Mouse (Mus musculus) brain, embryonic 14.5 days (tissue): ENCODE measurements around the gene Thop1. TPM values are rescaled to one million over a fixed set of nuclear protein-coding genes. Genes with fewer than 3 reads are reported as not detected.
A peak's percentile ranks its signal among the peaks of the same experiment; 100 is the strongest.

Experiments used
- DNase-seq: peaks from one replicate; pipeline ENCODE4 v3.0.0-alpha.2; 2011; ENCODE audit warnings: low read depth
- CTCF ChIP-seq: fragments of 200-500 bp; IDR thresholded peaks from 2 replicates; pipeline ENCODE4 v1.5.1; 2012; ENCODE audit warnings: inconsistent platforms, mild to moderate bottlenecking, moderate library complexity, borderline replicate concordance; ENCODE audit not compliant: insufficient read depth, insufficient read length; ENCODE audit errors: extremely low read depth
- POLR2A ChIP-seq: fragments of 200-500 bp; IDR thresholded peaks from 2 replicates; pipeline ENCODE4 v1.6.1; 2012; ENCODE audit warnings: mild to moderate bottlenecking, inconsistent platforms, borderline replicate concordance; ENCODE audit not compliant: poor library complexity, insufficient read depth, insufficient read length, severe bottlenecking; ENCODE audit errors: extremely low read depth
- polyA plus RNA-seq: library from polyadenylated mRNA; depleted of rRNA; stranded (reverse); fragments of >200 nt; gene quantifications from 2 replicates; pipeline ENCODE4 v1.2.3, GENCODE M21; 2012; rRNA removed

Gene Thop1
- polyA plus RNA-seq, 1 experiment: 69.5 TPM

DNA sequence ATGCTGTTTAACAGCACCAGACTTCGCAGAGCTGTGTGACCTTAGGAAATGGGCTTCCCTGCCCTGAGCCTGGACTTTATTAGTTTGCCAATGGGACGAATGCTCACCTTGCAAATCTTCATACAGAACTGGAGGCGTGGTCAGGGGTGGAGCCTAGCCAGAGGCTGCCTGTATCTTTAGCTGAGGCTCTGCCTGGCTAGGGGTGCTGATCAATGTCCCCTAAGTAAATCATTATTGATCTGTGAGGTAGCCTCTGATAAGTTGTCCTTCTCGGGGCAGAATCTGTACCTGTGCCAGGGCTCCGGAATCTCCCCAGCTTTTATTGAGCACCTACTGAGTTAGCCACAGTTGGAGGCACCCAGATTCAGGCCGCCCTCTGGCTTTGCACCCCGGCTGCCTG lies 20.8 kb downstream of the Thop1 start:
- DNase-seq: no peak
- TF ChIP-seq CTCF (no peak), POLR2A (no peak)

DNA sequence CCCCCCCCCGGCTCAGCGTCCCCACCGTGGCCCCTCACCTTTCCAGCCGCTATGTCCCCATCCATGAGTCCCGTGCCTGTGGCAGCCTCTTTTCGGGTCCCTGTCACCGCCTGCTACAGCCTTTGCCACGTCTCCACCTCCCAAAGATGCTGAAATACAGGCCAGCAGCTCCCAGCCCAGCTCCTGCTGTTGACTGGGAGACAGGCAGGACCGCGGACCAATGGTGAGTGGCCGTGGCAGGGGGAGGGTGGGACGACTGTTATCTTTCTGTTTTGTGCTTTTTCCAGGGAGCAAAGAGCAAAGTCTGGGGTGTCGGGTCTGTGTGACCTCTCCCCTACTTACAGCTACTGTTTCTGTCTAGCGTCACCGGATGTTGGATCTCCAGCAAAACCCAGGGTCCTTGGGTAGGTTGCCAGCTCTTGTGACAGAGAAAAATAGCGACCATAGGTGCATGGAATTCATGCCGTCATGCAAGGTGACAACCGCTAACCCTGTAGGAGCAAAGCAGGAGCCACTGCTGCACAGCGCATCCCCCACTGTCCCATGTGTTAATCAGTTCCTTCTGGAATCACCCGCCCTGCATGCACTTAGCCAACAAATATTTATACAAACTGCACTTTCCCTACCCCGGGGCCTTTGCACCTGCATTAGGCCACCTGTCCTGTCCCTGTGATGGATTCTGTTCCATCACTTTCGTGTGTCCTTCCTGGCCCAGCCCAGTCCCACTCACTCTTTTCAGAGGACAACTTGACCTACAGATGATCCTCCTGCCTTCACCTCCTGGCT lies 22.8 kb downstream of the Thop1 start:
- no peak for DNase-seq

DNA sequence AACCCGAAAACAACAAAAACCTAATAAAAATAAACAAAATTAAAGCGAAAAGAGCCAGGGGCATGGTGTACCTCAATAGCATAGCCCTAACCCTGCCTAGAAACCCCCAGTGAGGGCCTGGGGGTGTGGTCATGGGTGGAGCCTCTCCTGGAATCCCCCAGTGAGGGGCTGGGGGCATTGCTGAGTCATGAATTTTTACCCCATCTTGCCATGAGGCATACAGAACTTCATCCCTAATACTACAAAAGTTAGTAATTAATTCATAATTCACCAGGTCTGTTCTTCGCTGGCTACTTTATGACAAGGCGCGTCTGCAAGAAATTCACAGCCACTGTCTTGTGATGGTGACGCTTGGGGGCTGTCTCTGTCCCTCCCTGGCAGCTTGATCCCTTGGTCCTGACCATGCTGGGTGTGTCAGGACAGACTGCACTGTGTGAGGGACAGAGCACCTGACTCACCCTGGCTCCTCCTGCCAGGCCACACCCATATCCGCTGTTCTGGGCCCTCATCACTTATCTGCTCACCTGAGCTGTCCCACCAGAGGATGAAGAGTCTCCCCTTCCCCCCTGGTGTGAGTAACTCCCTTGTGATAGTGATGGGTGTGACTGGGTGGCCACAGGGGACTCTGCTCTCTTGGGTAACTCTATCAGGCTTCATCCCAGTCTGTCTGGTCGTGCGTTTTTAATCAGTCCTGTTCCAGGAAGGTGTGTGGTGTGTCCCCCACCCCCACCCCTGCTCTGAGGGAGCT lies 25.3 kb downstream of the Thop1 start:
- DNase-seq: no peak
- TF ChIP-seq CTCF (no peak), POLR2A (no peak)

More for the DNA sequence above, 22.8 kb downstream of the Thop1 start:
- no peak for TF ChIP-seq POLR2A
- TF ChIP-seq CTCF: no peak

DNA sequence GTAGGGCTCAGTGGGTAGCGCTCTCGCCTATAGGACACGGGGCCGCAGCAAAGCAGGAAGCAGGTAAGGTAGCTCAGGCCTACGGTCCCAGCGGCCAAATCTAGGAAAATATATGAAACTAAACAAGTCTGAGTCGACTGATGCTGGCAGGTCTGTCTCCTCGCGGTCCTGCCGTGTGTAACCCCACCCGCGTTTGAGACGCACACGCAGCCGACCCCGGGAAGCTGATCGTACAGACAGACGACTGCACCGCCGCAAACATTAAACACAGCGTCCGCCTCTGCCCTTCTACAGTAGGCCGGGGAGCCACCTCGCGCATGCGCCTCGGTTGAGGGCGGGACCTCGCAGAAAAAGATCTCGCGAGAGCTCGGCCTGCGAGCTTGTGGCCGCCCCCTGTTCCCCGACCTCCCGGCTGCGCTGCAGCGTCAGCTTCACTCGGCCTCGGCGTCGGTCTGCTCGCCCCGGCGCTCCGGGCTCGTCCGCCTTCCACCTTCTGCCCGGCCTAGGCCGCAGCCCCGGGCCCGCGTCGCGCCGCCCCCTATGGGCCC lies 35.8 kb downstream of the Thop1 start, which contains the start of gene Map2k2:
Gene Map2k2 (plus strand): TSS at position 351 of the 548 bp plus-strand sequence.
- TF ChIP-seq POLR2A (peak; percentile 99), CTCF (no peak)

DNA sequence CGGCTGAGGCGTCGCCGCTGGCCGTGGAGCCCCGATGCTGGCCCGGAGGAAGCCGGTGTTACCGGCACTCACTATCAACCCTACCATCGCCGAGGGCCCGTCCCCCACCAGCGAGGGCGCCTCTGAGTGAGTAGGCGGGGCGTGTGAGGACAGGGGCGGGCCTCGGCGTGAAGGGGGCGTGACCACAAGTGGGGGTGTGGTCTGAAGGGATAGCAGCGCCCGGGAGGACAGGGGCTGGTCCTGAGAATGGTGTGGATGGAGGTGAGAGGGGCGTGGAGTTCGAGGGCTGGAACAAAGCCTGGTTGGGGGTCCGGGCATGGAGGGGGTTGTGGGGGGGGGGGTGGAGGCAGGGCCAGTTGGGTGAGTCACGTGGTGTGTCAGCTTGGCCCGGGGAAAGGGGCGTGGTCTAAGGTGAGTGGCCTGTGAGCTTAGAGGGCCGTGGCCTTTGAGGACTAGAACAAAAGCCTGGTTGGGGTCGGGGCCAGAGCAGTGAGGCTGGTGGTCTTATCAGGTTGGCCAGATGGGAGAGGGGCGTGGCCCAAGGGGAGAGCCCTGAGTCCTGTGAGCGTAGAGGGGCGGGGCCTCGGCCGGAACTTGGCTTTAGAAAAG lies 36.4 kb downstream of the Thop1 start:
- TF ChIP-seq CTCF: no peak
- no peak for TF ChIP-seq POLR2A

More for the DNA sequence above, 35.8 kb downstream of the Thop1 start, which contains the start of gene Map2k2:
- DNase-seq: peak; percentile 99

DNA sequence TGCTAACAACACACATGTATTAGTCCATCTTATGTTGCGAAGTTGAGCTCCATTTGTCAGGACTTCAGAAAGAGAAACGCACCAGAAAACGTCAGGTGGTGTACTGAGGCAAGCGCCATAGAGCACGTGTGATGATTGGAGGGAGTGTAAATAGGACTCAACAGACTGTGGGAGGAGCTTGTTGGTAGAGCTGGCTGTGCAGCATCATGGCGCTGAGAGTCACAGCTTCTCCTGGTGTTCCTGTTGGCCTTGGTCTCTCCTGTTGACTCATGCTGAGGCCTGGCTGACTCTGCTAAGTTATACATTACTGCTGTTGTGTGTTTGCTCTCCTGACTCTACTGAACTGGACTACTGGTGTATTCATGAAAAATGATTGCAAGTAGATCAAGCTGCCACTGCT lies 43.1 kb downstream of the Thop1 start:
- TF ChIP-seq CTCF (no peak), POLR2A (no peak)
- DNase-seq: no peak

More for the DNA sequence above, 36.4 kb downstream of the Thop1 start:
- DNase-seq: peak; percentile 91

DNA sequence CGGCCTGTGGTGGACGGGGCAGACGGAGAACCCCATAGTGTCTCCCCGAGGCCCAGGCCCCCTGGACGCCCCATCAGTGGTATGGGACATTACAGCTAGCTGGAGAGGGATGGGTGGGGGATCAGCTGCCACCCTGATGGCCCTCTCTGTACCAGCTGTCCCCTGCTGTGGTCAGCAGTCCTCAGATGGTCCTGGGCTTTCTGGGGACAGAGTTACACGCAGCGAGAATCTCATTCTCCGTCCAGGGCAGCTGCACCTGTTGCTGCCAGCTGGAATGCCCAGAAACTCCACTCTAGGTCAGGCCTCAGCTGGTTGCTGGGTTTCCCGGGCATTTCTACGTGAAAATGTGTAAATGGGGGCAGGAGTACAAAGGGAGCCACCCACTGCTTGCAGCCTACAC lies 49.8 kb downstream of the Thop1 start:
- no peak for DNase-seq
- TF ChIP-seq CTCF: no peak
- TF ChIP-seq POLR2A: no peak

DNA sequence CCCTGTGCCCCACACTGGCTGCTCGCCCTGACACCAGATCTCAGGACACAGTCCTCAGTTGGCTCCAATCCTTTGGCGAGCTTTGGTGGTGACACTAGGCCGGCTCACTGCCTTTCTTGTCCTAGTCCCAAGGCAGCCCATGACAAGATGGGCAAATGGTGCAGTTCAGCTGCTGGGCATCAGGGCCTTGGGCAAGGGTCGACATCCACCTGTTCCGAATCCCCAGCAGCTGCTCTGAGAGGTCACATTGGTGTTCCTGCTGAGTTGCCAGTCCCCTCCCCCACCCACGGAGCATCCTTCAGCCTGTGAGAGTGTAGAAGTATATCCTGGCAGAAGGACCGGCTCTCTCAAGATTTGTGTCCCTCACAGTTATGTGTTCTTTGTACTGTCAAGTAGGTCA lies 50.8 kb downstream of the Thop1 start:
- no peak for DNase-seq
- TF ChIP-seq CTCF (no peak), POLR2A (no peak)

DNA sequence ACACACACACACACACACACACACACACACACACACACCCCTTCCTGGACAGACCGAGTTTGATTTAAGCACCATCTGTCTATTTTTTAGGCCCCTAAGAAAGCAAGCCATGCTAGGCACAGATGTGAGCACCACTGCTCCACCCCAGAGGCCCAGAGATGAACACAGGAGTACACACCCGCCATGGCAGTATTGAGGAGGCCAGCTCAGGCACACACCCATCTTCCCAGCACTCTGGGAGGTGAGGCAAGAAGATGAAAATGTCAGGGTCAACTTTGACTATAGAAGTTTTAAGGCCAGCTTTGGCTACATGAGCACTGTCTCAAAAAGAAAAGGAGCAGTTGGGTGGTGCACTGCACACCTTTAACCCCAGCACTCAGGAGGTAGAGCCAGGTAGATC lies 53.1 kb downstream of the Thop1 start:
- TF ChIP-seq POLR2A (no peak), CTCF (no peak)
- no peak for DNase-seq

DNA sequence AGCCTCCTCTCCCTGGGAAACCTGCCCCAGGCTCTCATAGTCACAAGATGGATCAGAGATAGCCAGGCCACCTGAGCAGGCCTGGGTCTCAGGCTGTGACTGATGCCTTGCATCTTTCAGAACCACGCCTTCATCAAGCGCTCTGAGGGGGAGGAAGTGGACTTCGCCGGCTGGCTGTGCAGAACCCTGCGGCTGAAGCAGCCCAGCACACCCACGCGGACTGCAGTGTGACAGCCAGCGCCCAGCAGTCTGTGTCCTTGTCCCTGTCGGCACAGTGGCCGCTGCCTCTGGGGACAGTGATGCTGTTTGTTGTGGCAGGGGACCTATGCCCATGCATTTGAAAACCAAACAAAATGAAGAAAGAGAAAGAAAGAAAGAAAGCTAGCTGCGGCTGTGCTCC lies 53.7 kb downstream of the Thop1 start:
- DNase-seq: no peak
- TF ChIP-seq CTCF (no peak), POLR2A (no peak)

Other genes starting within 250 kb of the Thop1 start
- 685 and 1,025 TPM in 2 replicates for gene Oaz1, start 243.4 kb upstream of the Thop1 start, polyA plus RNA-seq
- gene Lingo3, start 226.0 kb upstream of the Thop1 start, polyA plus RNA-seq: 5.2 and 7.7 TPM in 2 replicates
- 278 and 393 TPM in 2 replicates for gene Lsm7, start 214.8 kb upstream of the Thop1 start, polyA plus RNA-seq
- 110 and 134 TPM in 2 replicates for gene Sppl2b, start 214.8 kb upstream of the Thop1 start, polyA plus RNA-seq
- gene Tmprss9, start 198.2 kb upstream of the Thop1 start, polyA plus RNA-seq: 0.22 and 0.26 TPM in 2 replicates
- gene Timm13, start 169.1 kb upstream of the Thop1 start, polyA plus RNA-seq: 174 and 253 TPM in 2 replicates
- 58.8 and 72.3 TPM in 2 replicates for gene Lmnb2, start 151.8 kb upstream of the Thop1 start, polyA plus RNA-seq
- 8.4 and 8.5 TPM in 2 replicates for gene Gadd45b, start 140.0 kb upstream of the Thop1 start, polyA plus RNA-seq
- gene Gng7, start 55.1 kb upstream of the Thop1 start, polyA plus RNA-seq: 13.3 and 13.6 TPM in 2 replicates
- 41.5 and 66.5 TPM in 2 replicates for gene Diras1, start 44.4 kb upstream of the Thop1 start, polyA plus RNA-seq
- gene Slc39a3, start 32.6 kb upstream of the Thop1 start, polyA plus RNA-seq: 70.0 and 77.9 TPM in 2 replicates
- 326 and 369 TPM in 2 replicates for gene Sgta, start 9.9 kb upstream of the Thop1 start, polyA plus RNA-seq
- gene Creb3l3, start 28.8 kb downstream of the Thop1 start, polyA plus RNA-seq: 0.19 and 0.20 TPM in 2 replicates
- 203 and 214 TPM in 2 replicates for gene Map2k2, start 35.9 kb downstream of the Thop1 start, polyA plus RNA-seq
- gene Zbtb7a, start 65.2 kb downstream of the Thop1 start, polyA plus RNA-seq: 9.2 and 12.7 TPM in 2 replicates
- 38.4 and 47.8 TPM in 2 replicates for gene Pias4, start 97.9 kb downstream of the Thop1 start, polyA plus RNA-seq
- 1,504 and 1,952 TPM in 2 replicates for gene Eef2, start 106.6 kb downstream of the Thop1 start, polyA plus RNA-seq
- gene Dapk3, start 113.0 kb downstream of the Thop1 start, polyA plus RNA-seq: 82.3 and 88.4 TPM in 2 replicates
- not detected in 2 replicates for gene 4930442H23Rik, start 113.8 kb downstream of the Thop1 start, polyA plus RNA-seq
- gene Nmrk2, start 132.0 kb downstream of the Thop1 start, polyA plus RNA-seq: 0.18 and 0.21 TPM in 2 replicates
- 134 and 169 TPM in 2 replicates for gene Atcay, start 160.8 kb downstream of the Thop1 start, polyA plus RNA-seq
- 59.8 and 63.6 TPM in 2 replicates for gene Zfr2, start 163.1 kb downstream of the Thop1 start, polyA plus RNA-seq
- gene Matk, start 182.9 kb downstream of the Thop1 start, polyA plus RNA-seq: 30.6 and 31.9 TPM in 2 replicates
- gene Mrpl54, start 196.9 kb downstream of the Thop1 start, polyA plus RNA-seq: 67.0 and 72.1 TPM in 2 replicates
- gene Apba3, start 196.9 kb downstream of the Thop1 start, polyA plus RNA-seq: 45.2 and 47.0 TPM in 2 replicates
- 4.6 and 4.9 TPM in 2 replicates for gene Tjp3, start 221.5 kb downstream of the Thop1 start, polyA plus RNA-seq
- 267 and 268 TPM in 2 replicates for gene Pip5k1c, start 222.9 kb downstream of the Thop1 start, polyA plus RNA-seq